Mouse (Mus musculus) natural killer cell, adult 2 months (primary cell): ENCODE results near the gene Rcvrn.

Experiments used
- DNase-seq, 2 experiments: peaks; one replicate each; pipeline ENCODE4 v3.0.0; 2022; ENCODE audit warnings: low spot score in 2 of 2

Rcvrn gene

DNA sequence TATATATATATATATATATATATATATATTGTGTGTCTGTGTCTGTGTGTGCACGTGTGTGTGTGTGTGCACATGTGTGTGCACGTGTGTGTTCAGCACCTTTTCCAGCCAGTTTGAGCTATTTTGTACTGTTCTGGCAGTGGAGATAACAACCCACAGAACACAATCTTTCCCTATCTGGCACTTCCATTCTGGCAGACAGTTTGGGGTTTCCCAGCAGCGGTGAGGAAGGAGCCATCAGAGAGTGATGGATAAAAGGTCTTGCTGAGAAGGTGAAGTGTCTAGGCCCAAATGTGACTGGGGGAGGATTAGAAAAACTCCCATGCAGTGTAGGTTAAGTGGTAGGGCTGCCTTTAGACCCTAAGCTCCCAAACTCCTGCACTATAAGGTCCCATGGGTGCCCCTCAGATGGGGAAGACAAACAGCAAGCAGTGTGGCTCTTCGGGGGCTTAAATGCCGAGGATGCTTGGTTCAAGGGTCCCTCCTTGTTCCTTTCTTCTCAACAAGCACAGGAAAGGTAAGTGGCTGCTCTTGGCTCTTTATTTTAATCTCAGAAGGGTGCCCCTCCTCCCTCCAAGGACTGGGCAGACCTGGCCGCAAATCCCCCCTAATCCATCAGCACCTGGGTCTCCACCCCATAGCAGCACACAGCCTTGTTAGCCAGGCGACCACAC, at the start of gene Rcvrn:
Rcvrn (plus strand) TSS at position 624 of the 674 bp plus-strand sequence.
- no peak for DNase-seq

DNA sequence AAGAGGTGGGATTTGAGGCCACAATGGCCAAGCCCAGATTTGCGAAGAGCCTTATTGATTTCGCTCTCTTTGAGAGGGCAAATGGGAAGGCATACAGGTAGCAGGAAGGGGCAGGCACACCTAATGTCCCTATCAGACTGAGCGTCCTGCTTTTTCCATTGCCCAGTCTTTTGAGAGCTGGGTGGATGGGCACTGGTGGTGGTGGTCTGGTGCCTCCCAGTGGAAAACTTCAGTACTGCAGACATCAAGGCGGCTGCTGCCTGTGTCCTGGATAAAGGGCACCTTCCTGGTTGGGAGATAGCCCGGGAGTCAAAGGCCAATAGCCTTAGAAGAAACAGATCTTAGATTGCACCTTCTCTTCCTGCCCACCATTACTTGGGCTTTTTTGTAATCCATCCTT, 47.4 kb upstream of the Rcvrn start:
- DNase-seq = peak; percentile 44 to 46

- DNase-seq = no peak
Measured at GRCm38 (mm10) chr11:67648651-67649407, 46.3 kb upstream of the Rcvrn start.

DNA sequence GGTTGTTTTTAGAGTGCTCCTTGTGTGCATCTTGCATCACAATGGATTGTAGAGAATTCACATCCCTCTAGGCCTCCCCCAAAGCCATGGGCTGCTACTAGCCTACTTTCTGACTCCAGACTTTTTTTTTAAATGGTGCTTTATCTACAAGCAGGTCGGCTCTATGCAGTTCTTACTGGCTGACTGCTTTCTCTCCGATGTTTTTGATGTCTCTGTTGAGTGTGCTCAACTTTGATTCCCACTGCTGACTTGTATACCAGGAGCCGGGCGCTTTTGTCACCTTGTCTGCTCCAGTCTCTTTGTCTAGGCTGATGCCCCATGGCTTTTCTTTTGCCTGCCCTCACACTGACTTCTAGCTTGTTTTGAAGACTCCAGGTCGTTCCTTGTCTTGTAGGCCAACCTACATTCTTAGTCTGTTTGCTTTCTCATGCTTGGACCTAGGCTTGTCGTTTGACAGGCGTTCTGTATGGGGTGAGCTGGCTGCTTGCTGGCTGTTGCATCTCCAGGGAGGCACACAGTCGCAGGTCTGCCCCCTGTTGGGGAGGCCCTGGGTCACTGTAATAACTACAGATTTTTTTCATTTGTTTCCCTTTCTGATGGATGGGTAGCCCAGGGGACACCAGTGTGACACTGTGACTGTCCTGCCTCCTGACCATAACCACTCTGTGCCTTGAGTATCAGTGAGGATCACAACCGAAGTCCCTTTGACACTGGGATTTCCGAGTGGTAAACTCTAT, 45.0 kb upstream of the Rcvrn start:
- no peak for DNase-seq

- DNase-seq = no peak
Measured at GRCm38 (mm10) chr11:67651731-67652130, 43.4 kb upstream of the Rcvrn start.

DNA sequence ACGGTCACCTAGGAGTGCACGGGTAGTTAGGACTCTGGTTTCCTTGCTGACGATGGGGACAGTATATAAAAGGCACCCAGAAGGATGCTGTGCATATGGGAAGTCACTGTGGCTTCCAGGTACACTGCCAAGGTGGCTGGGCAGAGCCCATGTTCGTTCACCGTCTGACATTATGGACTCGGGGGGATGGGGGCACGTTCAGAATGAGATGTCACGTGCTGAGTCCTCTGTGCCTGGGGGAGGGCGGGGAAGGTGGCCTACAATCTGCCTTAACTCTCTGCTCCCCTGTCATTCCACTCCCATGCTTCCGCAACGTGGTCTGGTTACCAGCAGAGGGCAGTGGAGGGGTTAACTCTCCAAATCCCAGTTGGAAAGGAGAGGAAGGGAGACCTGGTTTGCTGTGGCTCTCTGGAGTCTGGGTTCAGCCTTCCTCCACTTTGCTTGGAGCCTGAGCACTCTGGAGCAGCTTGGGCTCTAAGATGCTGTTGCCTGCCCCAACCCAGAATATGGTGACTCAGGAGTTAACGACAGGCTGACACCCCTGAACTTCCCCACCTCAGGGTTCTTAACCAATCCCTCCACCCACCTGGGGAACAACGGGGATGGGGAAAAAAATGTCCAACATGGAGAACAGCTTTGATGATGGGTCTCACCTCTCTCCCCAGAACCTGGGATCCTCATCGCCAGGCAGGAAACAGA, 42.8 kb upstream of the Rcvrn start:
- no peak for DNase-seq

- no peak for DNase-seq
Measured at GRCm38 (mm10) chr11:67652893-67653255, 42.3 kb upstream of the Rcvrn start.

DNA sequence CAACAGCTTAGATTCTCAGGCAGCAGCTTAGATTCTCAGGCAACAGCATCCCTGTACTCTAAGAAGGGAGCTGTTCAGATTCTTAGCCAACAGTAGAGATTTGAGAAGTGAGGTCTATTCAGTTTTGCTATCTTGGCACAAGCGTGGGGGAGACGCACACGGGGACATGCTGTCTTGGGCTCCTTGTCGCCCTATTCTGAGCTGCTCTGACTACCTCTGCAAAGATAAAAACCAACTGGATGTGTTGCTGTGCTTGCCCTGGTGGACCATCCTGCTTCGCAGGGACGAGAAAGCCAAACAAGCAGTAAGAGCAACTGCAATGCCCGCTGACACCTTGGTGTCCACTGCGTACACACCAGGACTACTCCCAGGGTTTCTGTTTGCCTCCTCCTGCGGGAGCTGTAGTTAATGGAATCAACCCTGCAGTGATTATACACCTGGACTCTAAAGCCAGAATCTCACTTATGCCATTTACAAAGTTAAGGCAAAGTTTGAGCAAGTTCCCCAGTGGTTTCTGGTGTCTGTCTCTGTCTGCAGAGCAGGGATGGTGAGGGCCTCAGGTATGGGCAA, 41.5 kb upstream of the Rcvrn start:
- no peak for DNase-seq

DNA sequence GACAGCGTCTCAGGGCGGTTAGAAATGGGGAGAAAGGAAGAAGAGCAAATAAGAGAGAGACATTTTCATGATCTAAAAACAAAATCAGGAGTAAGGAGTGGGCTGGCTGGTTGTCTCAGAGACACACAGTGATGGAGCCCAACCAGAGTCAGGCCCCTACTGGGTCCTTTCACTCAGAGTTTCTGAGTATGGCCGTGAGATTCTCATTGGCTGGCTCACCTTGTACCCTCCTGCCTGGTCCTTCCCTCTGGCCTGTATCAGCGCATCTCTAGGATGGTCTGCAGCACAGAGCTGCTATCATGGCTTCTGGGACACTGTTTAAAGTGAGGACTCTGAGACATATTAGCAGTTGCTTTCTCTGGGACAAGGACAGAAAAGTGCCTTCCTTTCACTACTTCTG, 40.6 kb upstream of the Rcvrn start:
- DNase-seq = no peak

- no peak for DNase-seq
Measured at GRCm38 (mm10) chr11:67655236-67655959, 39.7 kb upstream of the Rcvrn start.

- no peak for DNase-seq
Measured at GRCm38 (mm10) chr11:67656366-67656765, 38.8 kb upstream of the Rcvrn start.

GRCm38 (mm10) chr11:67656811-67657210, 38.3 kb upstream of the Rcvrn start:
- DNase-seq = no peak

GRCm38 (mm10) chr11:67657685-67658382, 37.3 kb upstream of the Rcvrn start:
- DNase-seq = peak; percentile 60 to 62

- no peak for DNase-seq
Measured at GRCm38 (mm10) chr11:67661465-67661864, 33.7 kb upstream of the Rcvrn start.

GRCm38 (mm10) chr11:67663437-67663836, 31.7 kb upstream of the Rcvrn start:
- no peak for DNase-seq

DNA sequence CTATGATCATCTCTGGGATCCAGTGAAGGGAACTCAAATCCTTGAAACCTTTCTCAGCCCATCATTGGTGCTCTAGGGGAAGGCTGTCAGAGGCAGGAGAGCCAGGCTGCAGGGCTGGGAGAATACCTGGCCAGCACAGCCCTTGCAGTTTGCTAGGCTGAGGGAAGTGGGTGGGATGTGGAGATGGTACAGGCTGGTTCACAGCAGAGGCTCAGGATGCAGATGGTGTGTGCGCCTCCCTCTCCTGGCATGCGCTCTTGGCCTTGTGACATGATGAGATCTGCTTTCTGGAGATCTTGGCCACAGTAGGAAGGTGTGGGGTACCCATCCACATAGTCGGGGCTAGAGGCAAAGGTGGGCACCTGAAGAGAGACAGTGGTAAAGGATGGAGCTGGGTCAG, 30.9 kb upstream of the Rcvrn start:
- DNase-seq = no peak

GRCm38 (mm10) chr11:67664918-67665317, 30.2 kb upstream of the Rcvrn start:
- DNase-seq = no peak

DNA sequence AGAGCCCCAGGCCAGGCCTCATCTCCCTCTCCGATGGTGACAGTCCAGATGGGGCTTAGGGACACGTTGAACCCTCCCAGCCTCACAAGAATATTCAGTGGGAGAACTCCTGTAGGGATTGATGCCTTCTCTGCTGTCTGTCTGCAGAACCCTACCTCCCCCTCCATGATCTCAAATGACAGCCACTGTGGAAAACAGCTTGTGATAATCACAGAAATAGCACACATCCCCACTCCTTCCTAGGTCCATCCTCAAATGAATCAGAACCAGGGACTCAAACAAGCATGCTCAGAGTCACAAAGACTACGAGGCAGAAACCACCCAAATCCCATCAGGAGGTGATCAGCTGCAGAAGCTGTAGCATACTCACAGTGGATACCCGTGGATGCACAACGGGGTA, 29.0 kb upstream of the Rcvrn start:
- DNase-seq = no peak

- DNase-seq = no peak
Measured at GRCm38 (mm10) chr11:67667531-67668332, 27.4 kb upstream of the Rcvrn start.
